Mouse (Mus musculus): ENCODE results near the gene Ebf3.

- TF ChIP-seq CTCF (IDR thresholded peaks at IDR 0.05; ENCODE audit: low read depth, low read length), result no peak
- no peak for TF ChIP-seq POLR2A (IDR thresholded peaks at IDR 0.05; ENCODE audit: borderline replicate concordance, low read depth, low read length)
These were observed 7.9 kb upstream of the Ebf3 start for GRCm38 (mm10) chr7:137321961-137322784.

Measured in bone marrow macrophage, adult 2 months (primary cell).